Mouse (Mus musculus) olfactory bulb, adult 2 months (tissue): ENCODE measurements around the gene Fam227b.

Source experiments
- CTCF ChIP-seq: fragments of 200-500 bp; IDR thresholded peaks from 2 replicates; pipeline ENCODE4 v1.5.1; 2012; ENCODE audit warnings: low read depth, mild to moderate bottlenecking, low read length, moderate library complexity; ENCODE audit not compliant: insufficient read depth
- POLR2A ChIP-seq: fragments of 200-500 bp; IDR thresholded peaks from 2 replicates; pipeline ENCODE4 v1.6.1; 2012; ENCODE audit warnings: mild to moderate bottlenecking, low read depth, low read length, moderate library complexity; ENCODE audit not compliant: insufficient read depth

DNA sequence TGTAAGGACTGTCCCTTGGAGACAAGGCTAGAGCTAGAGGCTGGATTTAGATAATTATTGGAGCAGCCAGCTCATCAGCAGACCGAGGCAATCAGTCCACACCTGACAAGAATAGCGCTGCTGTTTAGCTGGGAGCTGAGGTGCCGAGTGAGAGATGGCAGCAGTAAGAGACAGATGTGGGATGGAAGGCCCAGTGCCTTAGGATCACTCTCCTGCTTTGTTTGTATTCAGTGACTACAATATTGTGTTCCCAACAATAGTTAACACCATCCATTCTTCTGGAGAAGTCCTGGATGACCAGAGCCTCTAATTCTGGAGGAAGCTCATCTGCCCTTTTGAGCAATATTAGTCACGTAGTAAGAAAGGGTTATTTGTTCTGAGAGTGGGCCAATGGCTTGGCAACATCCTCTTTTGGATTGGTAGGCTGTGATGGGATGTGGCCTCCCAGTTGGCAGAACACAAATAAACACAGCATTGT is 112.4 kb downstream of the Fam227b start:
- TF ChIP-seq CTCF (no peak), POLR2A (no peak)
